Mouse (Mus musculus): ENCODE data around the gene Cd5.

Cd5 gene

GRCm38 (mm10) chr19:10758708-10759107, 19.9 kb upstream of the Cd5 start:
- DNase-seq (ENCODE audit: low spot score) = no peak

GRCm38 (mm10) chr19:10757526-10757925, 18.7 kb upstream of the Cd5 start:
- DNase-seq (ENCODE audit: low spot score) = no peak

DNA sequence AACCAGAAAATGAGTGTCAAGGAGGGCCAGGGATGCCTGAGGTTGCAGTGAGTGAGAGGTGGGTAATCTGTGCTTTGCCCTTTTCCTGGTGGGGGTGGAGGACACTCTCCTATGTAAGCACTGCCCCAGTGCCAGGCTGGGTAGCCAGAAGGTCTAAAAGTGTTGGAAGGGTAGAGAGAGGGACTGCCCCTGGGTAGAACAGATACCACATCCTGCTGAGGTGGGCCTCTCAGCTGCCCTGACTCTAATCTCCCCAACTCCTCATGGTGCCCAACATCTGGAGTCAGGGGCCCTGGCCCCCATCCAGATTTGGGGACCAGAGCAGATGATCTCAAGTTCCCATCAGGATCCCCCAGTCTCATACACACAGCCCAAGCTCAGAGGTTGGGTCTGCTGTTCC, 18.3 kb upstream of the Cd5 start:
- no peak for DNase-seq (ENCODE audit: low spot score)

DNA sequence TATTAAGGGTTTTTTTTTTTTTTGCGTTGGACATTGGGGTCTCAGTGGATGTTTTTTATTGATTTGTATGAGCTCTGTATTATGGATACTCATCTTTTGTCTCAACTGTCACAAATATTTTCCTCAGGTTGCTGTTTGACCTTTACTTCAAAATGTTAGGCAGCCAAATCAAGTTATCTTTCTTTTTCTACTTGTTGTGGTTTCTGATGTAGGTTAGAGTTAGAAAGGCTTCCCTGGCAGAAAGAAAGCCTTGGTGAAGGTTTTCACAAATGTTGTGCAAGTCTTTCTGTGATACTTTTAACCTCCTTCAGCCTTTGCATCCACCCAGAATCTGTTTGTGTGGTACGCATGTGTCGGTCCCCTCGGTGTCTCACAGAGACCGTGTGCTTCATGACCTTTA, 13.8 kb upstream of the Cd5 start:
- DNase-seq (ENCODE audit: low spot score) = no peak

DNA sequence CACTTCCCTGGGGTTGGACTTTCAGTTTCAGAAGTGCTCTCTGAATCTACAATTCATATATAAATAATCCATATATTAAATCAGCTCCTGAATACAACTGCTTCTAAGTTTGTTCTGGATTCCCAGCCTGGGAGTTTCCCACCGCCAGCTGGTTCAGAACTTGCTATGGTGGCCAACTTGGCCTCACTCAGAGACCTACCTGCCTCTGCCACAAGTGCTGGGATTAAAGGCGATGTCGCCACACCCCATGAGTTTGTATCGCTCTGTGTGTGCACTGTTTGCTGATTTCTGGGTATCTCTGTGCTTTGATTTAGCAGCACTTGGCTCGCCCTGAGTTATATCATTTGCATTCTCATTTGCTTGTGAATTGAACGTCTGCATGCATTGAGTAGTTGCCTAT, 13.3 kb upstream of the Cd5 start:
- no peak for DNase-seq (ENCODE audit: low spot score)

GRCm38 (mm10) chr19:10751607-10752006, 12.8 kb upstream of the Cd5 start:
- DNase-seq (ENCODE audit: low spot score) = no peak

DNA sequence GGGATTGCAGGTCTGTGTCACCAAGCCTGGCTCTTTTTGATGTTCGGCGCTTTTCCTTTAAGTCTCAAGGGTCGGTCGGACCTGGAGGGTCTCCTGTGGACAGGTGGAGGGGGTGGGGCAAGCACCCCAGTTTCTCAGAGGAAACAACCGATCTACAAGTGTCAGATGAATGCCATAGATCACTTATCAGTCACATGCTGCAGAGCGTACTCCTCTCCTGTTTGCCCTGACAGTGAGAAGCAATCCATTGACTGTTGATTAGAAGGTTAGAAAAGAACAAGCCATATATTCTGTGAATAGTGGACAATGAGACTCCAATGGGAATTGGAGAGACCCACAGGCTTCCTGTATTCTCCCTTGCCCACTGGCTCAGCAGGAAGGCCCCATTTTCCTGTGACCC, 11.4 kb upstream of the Cd5 start:
- no peak for DNase-seq (ENCODE audit: low spot score)

DNA sequence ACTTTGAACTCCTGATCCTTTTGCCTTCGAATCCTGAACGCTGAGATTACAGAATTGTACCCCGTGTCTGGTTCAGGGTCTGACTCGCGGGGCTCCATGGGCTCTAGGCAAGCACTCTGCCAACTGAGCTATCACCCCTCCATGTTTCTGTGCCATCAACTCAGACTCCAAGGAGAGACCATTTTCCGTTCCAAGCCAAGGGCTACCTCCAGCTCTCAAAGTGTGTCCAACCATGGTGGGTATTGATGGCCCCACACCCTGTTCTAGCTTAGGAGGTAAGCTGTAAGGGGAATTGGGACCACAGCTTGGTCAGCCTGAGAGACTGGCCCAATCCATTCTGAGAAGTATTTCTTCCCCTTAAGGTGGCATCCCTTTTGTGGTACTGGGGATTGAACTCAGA, 10.5 kb upstream of the Cd5 start:
- DNase-seq (ENCODE audit: low spot score) = no peak

- DNase-seq (ENCODE audit: low spot score) = no peak
These were observed 9.8 kb upstream of the Cd5 start for GRCm38 (mm10) chr19:10748401-10749102.

- no peak for DNase-seq (ENCODE audit: low spot score)
These were observed 8.9 kb upstream of the Cd5 start for GRCm38 (mm10) chr19:10747718-10748117.

DNA sequence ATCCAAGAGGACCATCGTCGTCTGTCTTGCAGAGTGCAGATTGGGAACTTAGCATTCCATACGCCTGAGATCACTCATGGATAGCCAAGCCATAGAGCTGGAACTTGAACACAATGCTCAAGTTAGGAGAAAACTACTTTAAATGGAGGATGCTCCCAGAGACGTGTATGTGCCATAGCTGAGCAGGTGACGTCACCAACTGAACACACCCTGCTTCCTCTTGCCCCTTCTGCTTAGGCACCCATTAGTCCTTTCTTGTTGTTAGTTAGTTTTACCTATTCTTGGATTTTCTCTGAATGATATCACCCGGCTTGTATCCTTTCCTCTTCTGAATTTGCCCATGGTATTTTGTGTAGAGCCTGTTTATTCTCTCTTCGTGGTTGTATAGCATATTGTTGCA, 8.4 kb upstream of the Cd5 start:
- DNase-seq (ENCODE audit: low spot score) = no peak

DNA sequence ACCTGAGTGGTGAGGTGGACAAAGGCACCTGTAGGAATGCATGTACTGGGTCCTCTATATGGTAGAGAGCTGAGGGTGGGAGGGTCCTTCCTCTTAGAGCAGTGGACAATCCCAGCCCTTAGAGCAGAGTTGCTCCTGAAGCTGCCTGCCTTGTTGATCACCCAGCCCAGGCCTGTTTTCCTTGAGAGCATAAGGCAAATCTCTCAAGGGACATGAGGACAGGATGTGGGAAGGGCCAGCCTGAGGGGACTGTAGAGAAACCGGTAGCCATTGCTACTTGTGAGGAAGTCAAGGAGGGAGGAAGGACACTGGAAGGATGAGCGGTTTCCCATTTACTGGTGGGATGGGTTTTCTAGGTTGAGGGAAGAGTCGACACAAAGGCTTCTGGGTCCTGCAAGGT, 3.8 kb upstream of the Cd5 start:
- DNase-seq (ENCODE audit: low spot score) = no peak

- no peak for DNase-seq (ENCODE audit: low spot score)
These were observed 3.3 kb upstream of the Cd5 start for GRCm38 (mm10) chr19:10742145-10742544.

GRCm38 (mm10) chr19:10740641-10741440, 2.0 kb upstream of the Cd5 start:
- DNase-seq (ENCODE audit: low spot score) = no peak

- DNase-seq (ENCODE audit: low spot score) = no peak
These were observed 1.1 kb upstream of the Cd5 start for GRCm38 (mm10) chr19:10739916-10740315.

- DNase-seq (ENCODE audit: low spot score) = no peak
These were observed 764 bp downstream of the Cd5 start for GRCm38 (mm10) chr19:10738038-10738437.

DNA sequence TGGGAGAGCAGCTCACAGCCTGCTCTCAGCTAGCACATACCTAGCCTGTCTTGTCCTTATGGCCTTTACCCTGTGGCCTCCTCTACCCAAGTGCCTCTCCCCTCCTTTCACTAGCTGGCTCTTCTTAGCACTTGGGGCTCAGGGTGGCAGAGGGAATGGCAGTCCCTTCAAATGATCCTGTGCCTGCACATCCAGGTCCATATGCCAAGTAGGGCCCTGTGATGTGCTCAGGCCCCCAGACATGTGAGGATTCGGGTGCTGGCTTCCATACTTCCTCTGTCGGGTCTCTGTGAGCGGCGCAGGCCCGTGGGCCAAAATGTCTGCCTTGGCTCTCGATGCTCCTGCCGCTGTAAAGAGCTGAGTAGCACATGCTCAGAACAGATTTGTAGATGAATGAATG, 2.9 kb downstream of the Cd5 start:
- no peak for DNase-seq (ENCODE audit: low spot score)

DNA sequence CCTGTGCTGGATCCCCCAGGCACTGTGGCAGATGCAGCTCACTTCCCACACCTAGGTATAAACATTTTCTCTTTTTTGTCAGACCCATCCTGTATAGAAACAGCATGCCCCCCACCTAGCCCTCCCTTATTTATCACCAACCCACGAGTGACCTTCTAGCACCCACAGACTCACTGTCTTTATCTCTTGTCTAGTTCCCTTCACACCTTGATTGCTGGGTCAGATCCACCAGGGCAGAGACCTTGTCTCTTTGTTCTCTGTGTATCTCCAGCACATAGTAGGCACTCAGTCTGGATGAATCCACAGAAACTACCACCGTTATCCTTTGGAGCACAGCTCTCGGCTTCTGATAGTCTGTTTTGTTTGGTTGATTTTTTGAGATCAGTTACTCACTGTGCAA, 3.7 kb downstream of the Cd5 start:
- DNase-seq (ENCODE audit: low spot score) = no peak

DNA sequence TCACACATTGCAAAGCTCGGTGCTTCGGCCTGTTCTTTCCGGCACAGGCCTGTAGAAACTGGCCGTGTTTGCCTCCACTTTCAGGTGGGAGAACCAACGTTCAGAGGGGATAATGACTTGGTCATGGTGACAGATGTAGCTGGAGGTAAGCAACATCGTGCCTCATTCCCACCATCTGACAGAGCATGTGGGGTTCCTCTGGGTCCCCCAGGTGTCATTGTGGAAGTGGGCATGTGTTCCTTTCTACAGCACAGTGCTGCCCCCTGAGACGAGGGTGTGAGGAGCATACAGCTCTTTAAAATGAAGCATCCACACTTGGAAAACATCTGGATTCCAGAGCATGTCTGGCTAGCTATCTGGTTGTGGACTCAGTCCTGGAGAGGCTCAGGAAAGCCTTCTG, 4.2 kb downstream of the Cd5 start:
- DNase-seq (ENCODE audit: low spot score) = no peak

- no peak for DNase-seq (ENCODE audit: low spot score)
These were observed 5.2 kb downstream of the Cd5 start for GRCm38 (mm10) chr19:10733501-10734127.

- no peak for DNase-seq (ENCODE audit: low spot score)
These were observed 6.1 kb downstream of the Cd5 start for GRCm38 (mm10) chr19:10732741-10733140.

- no peak for DNase-seq (ENCODE audit: low spot score)
These were observed 6.8 kb downstream of the Cd5 start for GRCm38 (mm10) chr19:10731975-10732374.

DNA sequence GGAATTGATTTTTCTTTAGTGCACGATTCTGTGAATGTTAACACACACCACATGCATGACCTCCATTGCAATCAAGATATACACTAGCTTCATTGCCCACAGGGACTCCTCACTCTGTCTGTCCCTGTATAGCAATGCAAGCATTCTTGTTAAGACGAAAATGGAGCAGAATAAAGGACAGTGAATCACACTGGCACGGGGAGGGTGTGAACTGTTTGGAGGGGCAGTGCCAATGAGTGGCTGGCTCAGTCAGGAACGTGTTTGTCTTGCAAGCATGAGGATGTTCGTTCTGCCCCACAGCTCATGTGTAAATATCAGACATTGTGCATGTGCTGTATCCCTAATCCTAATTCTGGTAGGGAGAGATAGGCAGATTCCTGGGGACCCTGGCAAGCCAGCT, 8.3 kb downstream of the Cd5 start:
- no peak for DNase-seq (ENCODE audit: low spot score)

Data from yolk sac, embryonic 10.5 days (tissue).